Mouse (Mus musculus): ENCODE measurements around the gene Gm20388.
A peak's percentile ranks its signal among the peaks of the same experiment; 100 is the strongest.

GRCm38 (mm10) chr8:123373403-123374238 lies 3463.0 kb downstream of the Gm20388 start, which contains the start of gene Tcf25:
- TF ChIP-seq CTCF (IDR thresholded peaks at IDR 0.05; ENCODE audit: borderline replicate concordance, extremely low read depth, insufficient read depth, insufficient read length) (peak; percentile 61), POLR2A (IDR thresholded peaks at IDR 0.05; ENCODE audit: borderline replicate concordance, extremely low read depth, insufficient read depth, insufficient read length, poor library complexity, severe bottlenecking) (peak; percentile 78; the same call in 1 of the 2 replicates)

All from brain, embryonic 14.5 days (tissue).